Mouse (Mus musculus) cerebellum, adult 11-12 months (tissue): ENCODE data around the gene Cd63.

ENCODE experiments used
- DNase-seq: peaks from one replicate; pipeline ENCODE4 v3.0.0; 2022

Gene Cd63

DNA sequence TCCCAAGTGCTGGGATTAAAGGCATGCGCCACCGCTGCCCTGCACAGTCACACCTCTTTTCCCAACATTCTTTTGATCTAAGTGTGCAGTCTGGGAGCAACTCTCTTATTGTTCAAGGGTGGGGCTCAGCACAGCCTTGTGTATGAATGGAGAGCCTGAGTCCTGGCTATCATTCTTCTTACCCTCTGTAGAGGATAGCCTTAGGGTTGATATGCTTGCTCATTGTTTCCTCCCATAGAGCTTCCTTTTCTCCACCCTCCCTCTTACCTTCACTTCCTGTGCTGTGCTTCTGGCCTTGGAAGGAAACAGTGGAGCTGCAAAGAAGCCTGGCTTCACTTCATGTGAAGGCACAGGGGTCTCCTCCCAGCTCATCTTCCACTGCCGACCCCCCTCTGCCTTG, at the start of gene Cd63:
Gene Cd63 (plus strand): TSS at position 292 of the 400 bp plus-strand sequence.
- DNase-seq = no peak

DNA sequence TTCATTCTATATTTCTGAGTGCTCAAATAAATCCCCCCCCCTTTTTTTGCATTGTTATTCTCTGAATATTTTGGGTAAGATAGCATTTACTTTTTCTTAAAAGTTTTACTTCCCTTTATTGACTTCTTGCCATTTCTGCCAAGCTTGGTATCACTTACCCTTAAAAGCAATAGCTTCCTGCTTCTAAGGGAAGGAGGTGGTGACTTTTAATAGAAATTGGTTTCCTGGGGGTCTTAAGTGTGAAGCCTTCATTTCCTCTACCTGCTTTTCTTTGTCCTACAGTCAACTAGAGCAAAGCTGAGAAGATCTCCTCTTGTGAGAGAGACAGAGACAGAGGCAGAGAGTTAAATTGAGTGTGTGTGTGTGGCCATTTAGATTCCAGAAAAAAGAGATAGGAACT, 39.6 kb upstream of the Cd63 start:
- DNase-seq = no peak

DNA sequence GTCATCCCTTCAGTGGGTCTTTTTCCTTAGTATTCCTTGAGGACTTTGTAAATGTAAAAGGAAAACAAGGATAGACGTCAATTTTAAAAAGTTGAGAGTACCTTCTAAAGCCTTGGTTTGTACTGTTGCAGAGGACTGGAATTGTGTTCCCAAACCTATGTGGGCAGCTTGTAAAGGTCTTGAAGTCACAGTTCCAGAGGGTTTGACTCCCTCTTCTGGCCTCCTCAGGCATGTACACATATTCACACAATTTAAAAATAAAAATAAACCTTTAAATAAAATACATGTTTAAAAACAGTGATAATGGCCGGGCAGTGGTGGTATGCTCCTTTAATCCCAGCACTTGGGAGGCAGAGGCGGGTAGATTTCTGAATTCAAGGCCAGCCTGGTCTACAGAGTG, 34.7 kb upstream of the Cd63 start:
- no peak for DNase-seq

DNA sequence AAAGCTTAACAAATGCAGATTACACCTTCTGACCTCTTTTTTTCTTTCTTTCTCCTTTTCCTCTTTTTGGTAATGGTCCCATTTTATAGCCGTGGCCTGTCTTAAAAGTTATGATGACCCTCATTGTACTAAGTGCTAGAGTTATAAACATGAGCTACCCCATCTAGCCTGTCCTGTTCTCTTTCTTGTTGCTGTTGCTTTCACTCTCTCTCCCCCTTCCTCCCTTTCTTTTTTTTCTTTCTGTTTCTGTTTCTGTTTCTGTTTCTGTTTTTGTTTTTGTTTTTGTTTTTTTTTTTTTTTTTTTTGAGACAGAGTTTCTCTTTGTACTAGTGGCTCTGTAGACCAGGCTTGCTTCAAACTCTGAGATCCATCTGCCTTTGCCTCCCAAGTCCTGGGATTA, 34.3 kb upstream of the Cd63 start:
- DNase-seq = no peak

GRCm38 (mm10) chr10:128870341-128870740, 30.4 kb upstream of the Cd63 start:
- no peak for DNase-seq

DNA sequence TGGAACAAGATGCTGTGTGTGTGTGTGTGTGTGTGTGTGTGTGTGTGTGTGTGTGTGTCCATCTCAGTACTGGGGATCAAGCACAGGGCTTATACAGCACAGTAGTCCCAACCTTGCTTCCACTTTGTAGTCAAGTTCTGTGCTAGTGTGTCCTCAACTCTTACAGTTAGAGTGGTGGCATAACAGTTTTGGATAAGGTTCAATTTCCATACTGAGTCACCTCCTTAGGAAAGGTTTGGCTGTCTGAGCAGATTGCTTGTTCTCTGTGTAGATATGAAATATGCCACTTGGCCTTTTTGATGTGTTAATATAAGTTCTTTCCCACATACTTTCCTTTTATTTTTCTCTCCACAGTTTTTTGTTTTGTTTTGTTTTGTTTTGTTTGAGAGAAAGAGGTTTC, 22.5 kb upstream of the Cd63 start:
- no peak for DNase-seq

GRCm38 (mm10) chr10:128878811-128879210, 22.0 kb upstream of the Cd63 start:
- no peak for DNase-seq

GRCm38 (mm10) chr10:128882067-128882466, 18.7 kb upstream of the Cd63 start:
- no peak for DNase-seq

DNA sequence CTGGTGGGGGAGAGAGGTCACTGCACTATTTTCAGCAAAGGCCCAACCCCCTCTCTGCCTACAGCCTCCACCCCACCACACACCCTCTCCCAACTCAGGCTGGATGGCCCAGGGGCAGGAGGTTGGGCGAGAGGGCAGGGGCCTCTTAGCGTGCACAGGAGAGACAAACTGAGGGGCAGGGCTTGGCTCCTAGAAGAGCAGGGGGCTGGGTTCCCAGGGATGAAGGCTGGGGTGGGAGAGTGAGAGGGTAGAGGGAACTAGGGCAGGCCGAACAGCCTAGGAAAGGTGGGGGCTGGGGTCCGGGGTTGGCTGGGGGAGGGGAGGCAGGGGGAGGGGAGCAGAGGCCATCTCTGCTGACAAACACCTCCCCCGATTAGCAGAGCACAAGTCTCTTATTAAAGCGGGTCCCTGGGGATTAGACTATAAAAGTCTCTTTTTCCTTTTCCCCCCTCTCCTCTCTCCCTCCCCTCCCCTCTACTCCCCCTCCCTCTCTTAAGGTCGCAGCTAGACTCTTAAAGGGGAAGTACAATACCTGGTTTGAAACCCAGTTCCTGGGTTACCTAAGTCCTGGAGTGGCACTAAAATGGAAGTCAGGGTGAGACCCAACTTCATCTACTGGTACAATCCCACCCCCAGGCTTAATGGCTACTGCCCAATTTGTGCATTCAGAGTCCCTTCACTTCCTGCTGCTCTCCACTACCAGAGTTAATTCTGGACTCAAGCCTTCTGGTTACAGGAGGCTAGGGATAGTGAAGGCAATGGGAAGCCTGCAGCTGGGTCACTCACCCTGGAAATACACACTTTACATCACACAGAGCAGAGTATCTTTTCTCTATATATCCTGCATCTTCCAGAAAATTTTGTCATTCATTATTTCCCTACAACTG, 11.6 kb upstream of the Cd63 start:
- DNase-seq = no peak

- DNase-seq = no peak
Measured at GRCm38 (mm10) chr10:128889846-128890245, 10.9 kb upstream of the Cd63 start.

DNA sequence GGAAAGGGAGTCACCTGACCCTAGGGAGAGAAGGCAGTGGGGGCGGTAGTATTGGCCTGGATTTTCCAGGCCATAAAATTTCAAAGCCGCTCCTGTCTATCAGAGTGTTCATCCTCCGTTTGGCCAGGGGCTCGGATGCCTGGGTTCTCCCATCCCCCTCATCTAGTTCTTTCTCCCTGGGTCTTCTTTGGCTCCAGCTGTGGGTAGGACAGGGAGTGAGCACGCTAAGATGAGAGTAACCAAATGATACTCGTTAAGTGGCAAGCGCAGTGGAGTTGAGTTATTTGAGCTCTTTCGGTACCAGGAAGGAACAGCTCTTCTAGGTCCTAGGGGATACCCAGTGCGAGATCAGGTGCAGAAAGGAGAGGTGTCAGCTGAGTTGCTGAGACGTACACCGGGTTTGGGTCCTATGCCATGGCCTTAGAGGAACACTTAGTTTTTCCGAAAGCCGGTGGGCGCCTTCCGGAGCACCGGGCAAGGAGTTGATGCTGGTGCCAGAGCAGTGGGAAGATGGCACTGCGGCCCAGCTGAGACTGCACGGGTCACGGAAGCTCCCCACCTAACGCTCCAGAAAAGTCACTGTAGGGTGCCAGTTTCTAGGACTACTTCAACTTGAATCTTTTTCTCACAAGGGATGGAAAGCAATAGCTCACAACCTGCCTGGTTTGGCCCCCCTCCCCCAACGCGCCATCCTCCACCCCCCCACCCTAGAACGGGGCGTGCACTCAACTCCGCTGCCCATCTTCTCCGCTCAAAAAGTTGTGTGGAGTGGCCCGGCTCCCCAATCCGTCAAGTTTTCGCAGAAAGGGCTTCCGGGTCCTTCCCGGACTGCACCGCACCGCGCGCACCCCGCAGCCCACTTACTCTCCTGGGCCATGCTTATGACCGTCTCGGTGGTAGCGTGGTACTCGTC, 10.2 kb upstream of the Cd63 start:
- no peak for DNase-seq

DNA sequence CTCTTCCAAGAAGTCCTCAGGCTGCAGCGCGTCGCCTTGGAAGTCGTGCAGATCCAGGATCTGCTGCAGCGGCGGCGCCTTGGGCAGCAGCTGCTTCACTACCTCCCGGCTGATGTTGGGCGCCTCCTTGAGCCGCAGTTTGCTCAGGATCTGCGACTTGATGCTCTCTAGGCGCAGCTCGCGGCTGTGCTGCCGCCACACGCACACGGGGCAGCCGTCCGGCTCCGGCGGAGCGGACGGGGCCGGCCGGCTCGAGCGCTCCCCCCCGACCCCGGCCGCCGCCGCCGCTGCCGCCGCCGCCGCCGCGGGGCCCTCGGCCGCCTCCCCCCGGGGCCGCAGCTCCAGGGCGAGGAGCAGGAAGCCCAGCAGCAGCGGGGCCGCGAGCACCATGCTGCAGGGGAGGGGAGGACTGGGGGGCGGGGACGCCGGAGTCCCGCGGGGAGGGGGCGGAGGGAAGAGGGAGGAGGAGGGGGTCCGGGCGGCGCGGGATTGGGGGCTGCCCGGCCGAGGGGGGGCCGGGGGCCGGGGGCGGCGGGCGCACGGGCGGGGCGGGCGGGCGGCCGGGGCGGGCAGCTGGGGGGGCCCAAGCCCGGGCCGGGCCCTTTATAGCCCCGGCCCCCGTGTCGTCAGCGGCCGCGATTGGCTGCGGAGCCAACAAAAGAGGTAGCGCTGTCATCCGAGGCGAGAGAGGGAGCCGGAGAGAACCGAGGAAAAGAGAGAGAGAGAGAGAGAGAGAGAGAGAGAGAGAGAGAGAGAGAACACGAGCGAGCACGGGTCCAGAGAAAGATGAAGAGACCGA, 9.3 kb upstream of the Cd63 start, which contains the start of gene Gdf11:
Gene Gdf11 (minus strand): TSS at position 423 of the 799 bp plus-strand sequence.
- peak; percentile 17 for DNase-seq

DNA sequence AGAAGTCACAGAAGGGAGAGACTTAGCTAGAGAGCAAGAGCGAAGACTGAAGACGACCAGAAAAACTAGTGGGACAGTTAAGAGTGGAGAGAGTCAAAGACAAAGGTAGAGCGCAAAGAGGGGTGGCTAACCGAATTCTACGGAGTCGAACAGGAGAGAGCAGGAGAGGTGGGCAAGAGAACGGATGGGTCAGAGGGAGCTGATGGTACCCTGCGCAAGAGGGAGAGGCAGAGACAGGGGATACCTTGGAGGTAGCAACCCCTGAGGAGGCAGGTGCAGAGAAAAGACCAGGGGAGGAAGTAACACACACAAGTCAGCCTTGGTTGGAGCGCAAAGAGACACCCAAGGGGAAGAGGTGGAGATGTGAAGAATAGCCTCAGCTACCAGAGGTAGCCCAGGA, 8.5 kb upstream of the Cd63 start:
- no peak for DNase-seq

DNA sequence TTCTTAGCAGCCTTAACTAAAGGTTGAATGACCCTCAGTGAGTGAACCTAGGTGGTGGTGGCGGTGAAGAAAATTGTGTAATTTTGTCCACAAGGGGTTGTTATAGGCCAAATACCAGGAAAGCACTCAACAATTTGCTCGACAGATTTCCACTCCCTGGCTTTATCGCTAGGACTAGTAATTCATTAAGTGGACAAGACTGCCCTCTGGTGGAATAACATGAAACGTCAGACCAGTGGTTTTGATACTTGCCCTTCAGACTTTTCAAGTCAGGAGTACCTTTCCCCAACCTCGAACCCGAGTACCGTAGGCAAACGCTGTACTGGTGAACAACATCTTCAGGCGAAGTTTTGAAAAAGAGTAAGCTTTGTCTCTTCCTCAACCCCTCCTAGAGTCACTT, 5.4 kb upstream of the Cd63 start:
- peak; percentile 43 for DNase-seq

- peak; percentile 34 for DNase-seq
Measured at GRCm38 (mm10) chr10:128895952-128896693, 4.7 kb upstream of the Cd63 start.

DNA sequence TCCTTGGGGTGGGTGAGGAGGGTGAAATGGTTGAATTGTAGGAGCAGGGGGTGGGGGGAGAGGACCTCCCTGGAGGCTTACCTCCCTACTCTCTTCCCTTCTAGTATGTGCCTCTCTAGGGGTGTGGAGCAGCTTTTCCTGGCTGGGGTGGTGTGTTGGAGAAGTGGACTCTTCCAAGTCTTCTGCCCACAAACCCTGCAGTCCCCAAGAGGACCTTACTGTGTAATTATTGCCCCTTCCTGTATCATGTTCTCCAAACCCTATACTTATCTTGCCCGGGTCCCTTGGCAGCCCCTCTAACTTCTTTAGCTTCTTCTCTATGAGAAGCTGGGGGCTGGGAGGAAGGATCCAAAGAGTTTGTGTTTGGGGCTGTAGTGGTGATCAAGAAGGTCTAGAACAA, 4.0 kb upstream of the Cd63 start:
- DNase-seq = no peak

DNA sequence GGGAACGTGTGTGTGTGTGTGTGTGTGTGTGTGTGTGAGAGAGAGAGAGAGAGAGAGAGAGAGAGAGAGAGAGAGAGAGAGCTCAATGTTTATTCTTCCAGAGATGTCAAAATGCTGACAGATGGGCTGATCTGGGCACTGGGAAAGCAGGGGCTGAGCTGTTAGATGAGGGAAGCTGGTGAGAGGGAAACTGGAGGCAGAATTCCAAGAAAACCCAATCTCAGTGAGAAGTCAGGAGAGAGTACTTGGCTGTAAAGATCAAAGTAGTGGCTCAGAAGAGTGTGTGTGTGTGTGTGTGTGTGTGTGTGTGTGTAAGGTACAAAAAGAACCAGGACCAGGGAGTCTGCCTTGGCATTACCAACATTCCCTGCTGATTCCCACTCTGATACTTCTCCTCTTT, 3.3 kb upstream of the Cd63 start:
- DNase-seq = no peak

GRCm38 (mm10) chr10:128899759-128900490, 864 bp upstream of the Cd63 start:
- no peak for DNase-seq

GRCm38 (mm10) chr10:128901409-128901808, 620 bp downstream of the Cd63 start:
- no peak for DNase-seq

GRCm38 (mm10) chr10:128902409-128902988, 1.7 kb downstream of the Cd63 start:
- DNase-seq = no peak

DNA sequence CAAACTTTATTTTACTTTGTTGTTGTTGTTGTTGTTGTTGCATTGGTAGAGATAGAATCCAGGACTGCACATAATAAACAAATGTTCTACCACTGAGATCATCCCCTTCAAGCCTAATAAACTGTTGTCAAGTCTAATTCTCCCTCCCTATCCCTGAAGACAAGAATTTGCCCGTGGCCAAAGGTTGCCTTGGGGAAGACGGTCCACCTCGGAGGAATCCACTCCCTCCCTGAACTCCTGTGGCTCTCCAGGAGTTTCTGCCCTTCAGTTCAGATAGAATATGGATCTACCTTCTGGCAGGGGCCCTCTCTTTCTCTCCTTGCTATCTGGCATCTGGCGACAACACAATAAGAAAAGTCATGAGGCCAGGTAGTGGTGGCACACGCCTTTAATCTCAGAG, 4.0 kb downstream of the Cd63 start:
- DNase-seq = no peak
